Mouse (Mus musculus): ENCODE measurements at regions not wholly inside any gene's neighbourhood (a gene's known extent, or its start where the extent isn't known, plus 50 kb on each side); places are given as distances from the start of the nearest gene placed in this dataset.

GRCm38 (mm10) chr8:18279932-18280331 is 698.1 kb downstream of the Defb40 start:
- TF ChIP-seq ZC3H11A (IDR thresholded peaks at IDR 0.05; ENCODE audit: borderline replicate concordance, low read depth, low read length) = no peak
- TF ChIP-seq CHD2 (IDR thresholded peaks at IDR 0.05; ENCODE audit: low read depth, low read length) = no peak
- no peak for TF ChIP-seq HCFC1 (IDR thresholded peaks at IDR 0.05; ENCODE audit: borderline replicate concordance, insufficient read depth, low read length)
- no peak for TF ChIP-seq ZNF384 (IDR thresholded peaks at IDR 0.05; ENCODE audit: low read depth, low read length)
- TF ChIP-seq MAFK (IDR thresholded peaks at IDR 0.05; ENCODE audit: insufficient read depth, low read depth, low read length) = no peak
